Mouse (Mus musculus) midbrain, embryonic 16.5 days (tissue): ENCODE results near the gene Ap1g1. TPM values are rescaled to one million over a fixed set of nuclear protein-coding genes. Genes with fewer than 3 reads are reported as not detected.

ENCODE experiments used
- ATAC-seq: fragments of 200-750 bp; cut with Nextera tagmentation; 2 replicates; pipeline ENCODE4 v1.8.0; 2017; ENCODE audit warnings: moderate TSS enrichment
- H3K27ac ChIP-seq: fragments of 300-500 bp; sonication (generic); 2 replicates; pipeline ENCODE4 v1.5.1; 2014; ENCODE audit warnings: mild to moderate bottlenecking, low read length, mixed read lengths
- H3K27me3 ChIP-seq: fragments of 300-500 bp; sonication (generic); 2 replicates; pipeline ENCODE4 v1.6.1; 2014; ENCODE audit warnings: low read depth, low read length, mixed read lengths; ENCODE audit not compliant: control insufficient read depth, insufficient read depth
- H3K36me3 ChIP-seq: fragments of 300-500 bp; sonication (generic); 2 replicates; pipeline ENCODE4 v1.6.1; 2014; ENCODE audit warnings: mild to moderate bottlenecking, low read length, moderate library complexity, mixed read lengths; ENCODE audit not compliant: control insufficient read depth, insufficient read depth
- H3K4me1 ChIP-seq: fragments of 300-500 bp; sonication (generic); 2 replicates; pipeline ENCODE4 v1.6.1; 2014; ENCODE audit warnings: mild to moderate bottlenecking, low read length, mixed read lengths; ENCODE audit not compliant: control insufficient read depth, insufficient read depth
- H3K4me2 ChIP-seq: fragments of 300-500 bp; sonication (generic); 2 replicates; pipeline ENCODE4 v1.6.1; 2014; ENCODE audit warnings: mild to moderate bottlenecking, low read length, mixed read lengths
- H3K4me3 ChIP-seq: fragments of 300-500 bp; sonication (generic); 2 replicates; pipeline ENCODE4 v1.5.1; 2014; ENCODE audit warnings: low read depth, mild to moderate bottlenecking, low read length, moderate library complexity, mixed read lengths
- H3K9ac ChIP-seq: fragments of 300-500 bp; sonication (generic); 2 replicates; pipeline ENCODE4 v1.6.1; 2014; ENCODE audit warnings: low read depth, low read length, mixed read lengths
- H3K9me3 ChIP-seq: fragments of 300-500 bp; sonication (generic); replicated peaks from 2 replicates; pipeline ENCODE4 v1.6.1; 2014; ENCODE audit warnings: mild to moderate bottlenecking, low read length, mixed read lengths; ENCODE audit not compliant: control insufficient read depth, poor library complexity, severe bottlenecking
- WGBS: fragments of 180-500 bp; shearing (Covaris S2); extraction: QIAGEN DNeasy Blood & Tissue Kit; methylation state at CpG from one replicate; pipeline ENCODE4 v1.1.7; 2014; 5-methylcytosine and 5-hydroxymethylcytosine counted together
- polyA plus RNA-seq: library from polyadenylated mRNA; unstranded; fragments of >200 nt; fragmentation: Nextera tagmentation; extraction: Ambion mirVana; gene quantifications from 2 replicates; pipeline ENCODE4 v1.2.1, GENCODE M21; 2015

Gene Ap1g1
- polyA plus RNA-seq, 1 experiment from 2014 or later = 53.0 TPM

GRCm38 (mm10) chr8:109889211-109889610 lies 110.9 kb downstream of the Ap1g1 start:
- Histone ChIP-seq H3K4me3 (no peak overlapping the region), H3K27ac (no peak overlapping the region), H3K4me1 (no peaks in the 10 kb centered on the region), H3K4me2 (no peak overlapping the region), H3K27me3 (no peaks in the 10 kb centered on the region), H3K9me3 (0 out of 2 replicates have a peak, but pooled peaks cover 4% of the 10 kb centered on the region), H3K9ac (no peak overlapping the region), H3K36me3 (peaks cover 6% of the 10 kb centered on the region)
- 100% methylated on average over 1 of the region's 1 CpGs for WGBS
- no peak for ATAC-seq

GRCm38 (mm10) chr8:109890794-109891585 lies 112.6 kb downstream of the Ap1g1 start:
- Histone ChIP-seq H3K4me1 (no peaks in the 10 kb centered on the region), H3K9me3 (0 out of 2 replicates have a peak, but pooled peaks cover 4% of the 10 kb centered on the region), H3K27me3 (no peaks in the 10 kb centered on the region), H3K27ac (no peak overlapping the region), H3K4me3 (no peak overlapping the region), H3K4me2 (no peak overlapping the region), H3K9ac (no peak overlapping the region), H3K36me3 (peaks cover 6% of the 10 kb centered on the region)
- ATAC-seq = no peak
- WGBS = 93% methylated on average over 3 of the region's 3 CpGs

- ATAC-seq = no peak
- no peaks in the 10 kb centered on the region for H3K4me1 ChIP-seq
- H3K27me3 ChIP-seq = no peaks in the 10 kb centered on the region
- H3K9me3 ChIP-seq = 0 out of 2 replicates have a peak, but pooled peaks cover 4% of the 10 kb centered on the region
- peaks cover 4% of the 10 kb centered on the region for H3K36me3 ChIP-seq
- no peak overlapping the region for H3K4me3 ChIP-seq
- H3K27ac ChIP-seq = no peak overlapping the region
- H3K9ac ChIP-seq = no peak overlapping the region
- 100% methylated on average over 1 of the region's 1 CpGs for WGBS
- H3K4me2 ChIP-seq = no peak overlapping the region
Observed at GRCm38 (mm10) chr8:109894636-109895035, 116.3 kb downstream of the Ap1g1 start.

GRCm38 (mm10) chr8:109895355-109895754 lies 117.0 kb downstream of the Ap1g1 start:
- Histone ChIP-seq H3K4me3 (no peak overlapping the region), H3K4me2 (no peak overlapping the region), H3K4me1 (no peaks in the 10 kb centered on the region), H3K9me3 (0 out of 2 replicates have a peak, but pooled peaks cover 4% of the 10 kb centered on the region), H3K27me3 (no peaks in the 10 kb centered on the region), H3K27ac (no peak overlapping the region), H3K36me3 (peaks cover 4% of the 10 kb centered on the region; the same call in 1 of the 2 replicates), H3K9ac (no peak overlapping the region)
- ATAC-seq = no peak
- 90% methylated on average over 12 of the region's 12 CpGs for WGBS

GRCm38 (mm10) chr8:109902379-109902778 lies 124.0 kb downstream of the Ap1g1 start:
- H3K27ac ChIP-seq = no peak overlapping the region
- H3K27me3 ChIP-seq = no peaks in the 10 kb centered on the region
- no peaks in the 10 kb centered on the region for H3K4me1 ChIP-seq
- H3K9me3 ChIP-seq = no peaks in the 10 kb centered on the region
- H3K4me3 ChIP-seq = no peak overlapping the region
- H3K36me3 ChIP-seq = peaks cover 2% of the 10 kb centered on the region; the same call in 1 of the 2 replicates
- no peak overlapping the region for H3K4me2 ChIP-seq
- no peak overlapping the region for H3K9ac ChIP-seq
- no peak for ATAC-seq

DNA sequence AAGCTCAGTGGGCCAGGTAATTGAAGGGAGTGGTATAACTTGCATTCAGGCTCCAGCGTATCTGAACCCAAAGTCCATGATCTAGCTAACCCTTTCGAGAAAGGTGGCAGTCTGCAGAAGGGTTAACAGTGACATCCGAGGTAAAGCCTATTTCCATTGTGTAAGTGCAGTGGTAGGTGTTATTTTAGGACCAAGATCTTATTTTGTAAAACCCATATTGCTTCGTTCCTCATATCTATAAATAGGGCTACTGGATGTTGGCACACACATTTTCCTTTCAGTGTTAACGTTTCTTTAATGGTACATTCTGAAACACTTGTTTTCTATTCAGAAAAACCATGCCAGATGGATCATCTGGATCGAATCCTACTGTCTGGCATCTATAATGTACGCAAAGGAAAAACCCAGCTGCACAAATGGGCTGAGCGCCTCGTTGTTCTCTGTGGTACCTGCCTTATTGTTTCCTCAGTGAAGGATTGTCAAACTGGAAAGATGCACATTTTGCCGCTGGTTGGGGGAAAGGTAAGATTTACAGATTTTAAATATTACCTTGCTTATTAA lies 125.6 kb downstream of the Ap1g1 start:
- Histone ChIP-seq H3K36me3 (peaks cover 5% of the 10 kb centered on the region; the same call in 1 of the 2 replicates), H3K9me3 (no peaks in the 10 kb centered on the region), H3K9ac (no peak overlapping the region), H3K4me2 (no peak overlapping the region), H3K4me1 (no peaks in the 10 kb centered on the region), H3K27me3 (no peaks in the 10 kb centered on the region), H3K4me3 (no peak overlapping the region), H3K27ac (no peak overlapping the region)
- WGBS = 86% methylated on average over 10 of the region's 10 CpGs
- no peak for ATAC-seq

- H3K27ac ChIP-seq = no peak overlapping the region
- peaks cover 11% of the 10 kb centered on the region for H3K36me3 ChIP-seq
- H3K4me2 ChIP-seq = no peak overlapping the region
- no peaks in the 10 kb centered on the region for H3K27me3 ChIP-seq
- no peaks in the 10 kb centered on the region for H3K9me3 ChIP-seq
- H3K4me3 ChIP-seq = no peak overlapping the region
- no peak overlapping the region for H3K9ac ChIP-seq
- WGBS = 87% methylated on average over 1 of the region's 1 CpGs
- no peaks in the 10 kb centered on the region for H3K4me1 ChIP-seq
- ATAC-seq = no peak
Observed at GRCm38 (mm10) chr8:109904928-109905668, 126.7 kb downstream of the Ap1g1 start.

GRCm38 (mm10) chr8:109906907-109907306 lies 128.6 kb downstream of the Ap1g1 start:
- Histone ChIP-seq H3K9ac (no peak overlapping the region), H3K27me3 (no peaks in the 10 kb centered on the region), H3K4me1 (no peaks in the 10 kb centered on the region), H3K4me2 (no peak overlapping the region), H3K36me3 (peaks cover 16% of the 10 kb centered on the region), H3K27ac (no peak overlapping the region), H3K4me3 (no peak overlapping the region), H3K9me3 (no peaks in the 10 kb centered on the region)
- ATAC-seq = no peak
- WGBS = 98% methylated on average over 3 of the region's 3 CpGs

DNA sequence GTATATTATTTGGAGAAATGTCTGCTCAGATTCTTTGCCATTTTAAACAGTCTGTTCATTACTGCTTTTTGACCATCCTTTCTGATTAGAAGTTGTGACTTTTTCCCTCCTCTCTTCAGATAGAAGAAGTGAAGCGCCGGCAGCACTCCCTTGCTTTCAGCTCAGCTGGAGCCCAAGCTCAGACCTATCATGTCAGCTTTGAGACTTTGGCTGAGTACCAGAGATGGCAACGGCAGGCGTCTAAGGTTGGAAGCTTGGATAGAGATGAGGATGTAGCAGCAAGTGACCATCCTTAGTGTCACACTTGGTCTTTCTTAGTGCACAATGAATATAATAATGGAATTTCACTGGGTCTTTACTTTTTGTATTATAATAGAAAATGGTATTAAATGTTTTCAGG lies 129.0 kb downstream of the Ap1g1 start:
- Histone ChIP-seq H3K9ac (no peak overlapping the region), H3K27me3 (no peaks in the 10 kb centered on the region), H3K4me3 (no peak overlapping the region), H3K36me3 (peaks cover 18% of the 10 kb centered on the region), H3K9me3 (no peaks in the 10 kb centered on the region), H3K4me2 (no peak overlapping the region), H3K4me1 (no peaks in the 10 kb centered on the region), H3K27ac (no peak overlapping the region)
- 92% methylated on average over 4 of the region's 4 CpGs for WGBS
- ATAC-seq = no peak
